Mouse (Mus musculus): ENCODE results near the gene Git2.

DNA sequence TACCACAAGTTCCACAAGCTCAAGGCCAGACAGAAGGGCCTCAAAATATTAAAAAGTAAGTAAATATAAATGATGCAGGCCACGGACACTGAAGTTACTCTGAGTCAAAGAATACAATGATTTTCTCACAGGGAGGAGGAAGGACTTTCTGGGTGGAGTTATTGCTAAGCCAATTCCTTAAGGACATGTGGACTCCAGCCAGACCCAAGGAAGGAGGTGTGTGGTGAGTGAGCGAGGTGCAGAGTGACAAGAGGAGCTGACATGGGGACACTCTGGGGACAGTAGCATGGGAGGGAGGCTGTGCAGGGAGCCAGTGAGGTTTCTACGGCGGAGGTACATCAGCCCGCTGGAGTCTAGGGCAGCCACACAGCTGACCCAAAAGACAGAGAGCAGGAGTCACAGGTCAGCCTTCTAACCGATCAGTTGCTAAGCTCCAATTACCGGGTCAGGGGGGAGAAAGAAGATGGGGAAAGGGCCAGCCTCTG, 88.5 kb downstream of the Git2 start:
- TF ChIP-seq POLR2A (IDR thresholded peaks at IDR 0.05; ENCODE audit: insufficient read length, low read depth) (no peak), TCF12 (IDR thresholded peaks at IDR 0.05; ENCODE audit: insufficient read depth, poor library complexity, severe bottlenecking) (no peak)

Measured in myocyte (in vitro differentiated cells).